Mouse (Mus musculus): ENCODE data around the gene Cflar.

DNA sequence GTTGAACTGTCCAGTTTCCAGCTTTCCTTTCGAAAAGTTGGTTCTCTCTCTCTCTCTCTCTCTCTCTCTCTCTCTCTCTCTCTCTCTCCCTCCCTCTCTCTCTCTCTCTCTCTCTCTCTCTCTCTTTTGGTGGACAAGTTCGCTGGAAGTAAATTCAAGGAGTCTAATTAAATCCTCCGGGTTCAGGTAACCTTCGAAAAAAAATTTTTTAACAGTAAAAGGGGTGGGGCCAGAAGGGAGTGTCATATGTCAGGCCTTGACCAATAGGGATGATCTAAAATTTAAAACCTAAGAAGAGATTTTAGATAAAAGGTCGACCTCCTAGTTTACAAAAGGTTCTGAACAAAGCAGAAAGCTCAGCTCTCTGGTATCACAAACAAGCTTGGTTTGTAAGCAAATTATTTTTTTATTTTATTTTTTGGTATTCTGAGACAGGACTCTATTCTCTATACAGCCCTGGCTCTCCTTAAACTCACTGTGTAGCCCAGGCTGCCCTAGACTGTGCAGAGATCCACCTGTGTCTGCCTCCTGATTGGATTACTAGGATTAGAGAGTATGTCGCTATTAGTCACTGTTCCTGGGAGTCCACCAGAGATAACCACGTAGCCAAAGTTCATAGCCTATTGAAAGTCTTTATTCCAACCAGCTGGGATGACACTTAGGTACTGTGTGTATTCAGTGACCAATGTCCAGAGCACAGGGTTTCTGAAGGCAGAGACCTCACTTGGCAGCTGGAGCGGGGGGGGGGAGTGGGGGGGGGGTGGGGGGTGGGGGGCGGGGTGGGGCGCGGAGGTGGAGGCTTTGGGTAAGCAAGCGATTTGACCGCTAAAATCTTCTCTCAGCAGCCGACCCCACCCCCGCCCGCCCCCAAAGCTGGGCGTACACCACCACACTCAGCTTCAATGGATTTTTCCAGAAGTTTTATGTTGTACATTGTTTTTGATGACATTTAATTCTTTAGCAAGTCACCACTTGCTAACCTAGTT is 1.1 kb downstream of the Cflar start:
- TF ChIP-seq CTCF (IDR thresholded peaks at IDR 0.05; ENCODE audit: control insufficient read depth, insufficient read depth, insufficient replicate concordance, low read depth, low read length), result no peak
- TF ChIP-seq POLR2A (IDR thresholded peaks at IDR 0.05; ENCODE audit: control insufficient read depth, low read depth, low read length), result no peak
